Mouse (Mus musculus): ENCODE data around the gene Mrps27.

The Mrps27 gene

DNA sequence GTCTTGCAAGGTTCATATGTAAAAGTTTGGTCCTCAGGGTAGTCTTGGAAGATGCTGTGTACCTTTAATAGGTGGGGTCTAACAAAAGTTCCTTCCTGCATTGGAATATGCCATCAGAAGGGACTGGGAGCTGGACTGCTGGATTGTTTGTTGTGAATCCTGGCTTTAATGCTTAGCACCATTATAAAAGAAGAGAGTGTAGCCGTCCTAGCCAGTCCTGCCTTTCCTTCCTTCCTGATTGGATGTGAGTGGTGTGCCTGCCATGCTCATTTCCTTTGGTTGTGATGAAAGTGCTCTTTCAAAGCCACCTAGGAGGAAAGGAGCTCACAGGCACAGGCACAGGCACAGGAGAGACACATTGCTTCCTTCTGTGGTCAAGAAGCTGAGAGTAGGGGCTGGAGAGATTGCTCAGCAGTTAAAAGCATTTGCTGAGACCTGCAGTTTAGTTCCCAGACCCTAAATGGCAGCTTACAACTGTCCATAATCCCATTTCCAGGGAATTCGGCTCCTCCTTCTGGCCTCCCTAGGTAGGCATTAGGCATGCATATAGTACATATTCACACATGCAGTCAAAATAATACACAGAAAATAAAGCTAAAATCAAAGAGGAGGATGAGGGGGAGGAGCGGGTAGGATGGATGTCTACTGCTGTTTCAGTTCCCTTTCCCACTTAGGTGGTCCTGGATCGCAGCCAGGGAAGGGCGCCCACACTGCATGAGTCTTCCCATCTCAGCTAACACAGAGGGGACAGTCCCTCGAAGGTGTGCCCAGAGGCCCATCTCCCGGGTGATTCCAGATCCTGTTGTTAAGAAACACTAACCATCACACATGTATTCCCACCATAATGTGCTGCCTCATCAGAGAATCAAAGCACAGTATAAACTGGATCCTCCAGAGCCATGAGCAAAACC is 43.6 kb downstream of the Mrps27 start:
- no peak for DNase-seq (ENCODE audit: low spot score in 2 of 2)

DNA sequence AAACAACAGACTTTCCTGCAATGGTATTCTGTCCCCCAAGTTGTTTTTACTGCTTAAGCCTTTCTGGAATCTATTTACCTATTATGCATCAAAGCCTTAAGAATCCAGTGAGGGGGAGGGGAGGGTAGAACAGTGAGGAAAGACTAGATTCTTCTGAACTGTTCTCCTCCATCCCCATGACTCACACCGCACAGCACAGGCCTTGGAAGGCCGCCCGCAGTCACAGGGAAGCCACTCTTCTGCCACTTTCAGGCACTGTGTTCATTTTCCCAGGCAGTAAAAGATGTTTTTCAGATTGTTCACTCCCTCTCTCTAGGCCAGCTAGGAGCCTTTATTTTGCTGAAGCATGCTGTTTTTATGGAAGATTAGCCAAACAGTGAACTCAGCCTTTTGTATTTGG is 46.8 kb downstream of the Mrps27 start:
- DNase-seq (ENCODE audit: low spot score in 2 of 2), result no peak

DNA sequence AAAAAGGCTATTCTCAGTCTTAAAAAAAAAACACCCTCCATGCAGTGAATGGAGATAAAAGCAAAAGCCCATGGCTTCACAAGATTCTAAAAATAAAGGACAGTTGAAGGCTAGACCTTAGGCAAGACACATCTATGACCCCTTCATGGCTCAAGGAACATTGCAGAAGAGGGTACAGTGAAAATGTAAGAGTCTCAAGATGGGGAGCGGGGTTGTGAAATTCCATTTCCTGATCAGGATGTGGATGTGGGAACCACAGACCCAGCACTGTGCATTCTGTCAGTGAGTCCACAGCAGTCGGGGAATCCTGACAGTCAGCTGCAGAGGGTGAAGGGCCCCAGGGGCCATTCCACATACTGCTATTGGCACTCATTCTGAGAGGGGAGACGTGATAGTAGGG is 48.5 kb downstream of the Mrps27 start:
- DNase-seq (ENCODE audit: low spot score in 2 of 2), result no peak

DNA sequence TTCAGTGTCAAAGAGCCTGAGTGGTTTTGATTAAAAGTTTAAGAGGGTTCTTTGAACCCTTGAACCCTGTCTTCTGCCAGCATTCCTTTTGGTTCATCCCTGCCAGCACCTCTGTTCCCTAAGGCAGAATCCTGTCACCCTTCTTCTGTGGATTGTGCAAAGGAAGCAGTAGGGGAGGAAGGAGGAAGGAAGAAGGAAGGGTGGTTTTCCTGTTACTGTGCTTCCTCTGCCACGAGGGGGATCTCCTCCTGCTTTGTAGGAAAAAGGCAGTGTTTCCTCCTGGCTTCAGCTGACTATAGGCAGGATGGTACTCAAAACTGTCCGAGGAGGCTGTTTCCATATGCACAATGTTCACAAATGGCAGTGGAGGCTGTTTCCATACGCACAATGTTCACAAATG is 50.1 kb downstream of the Mrps27 start:
- DNase-seq (ENCODE audit: low spot score in 2 of 2), result no peak

DNA sequence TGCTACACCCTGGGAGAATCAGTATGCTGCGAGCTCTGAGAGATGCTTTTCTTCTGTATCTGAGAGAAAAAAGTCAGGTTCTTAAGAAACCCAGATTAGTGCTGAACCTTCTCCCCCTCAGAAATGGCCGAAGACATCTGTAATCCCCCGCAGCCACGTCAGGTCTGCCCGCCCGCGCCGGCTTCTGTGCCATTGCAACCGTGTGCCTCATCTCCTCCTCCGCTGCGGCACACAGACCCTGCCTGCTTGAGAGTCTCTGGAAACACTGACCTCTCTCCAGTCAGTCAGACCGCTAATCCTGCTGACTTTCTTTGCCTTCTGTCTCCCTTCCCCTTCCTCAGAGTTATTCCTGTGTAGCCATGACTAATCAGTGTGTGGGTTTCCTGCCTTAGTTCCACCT is 50.9 kb downstream of the Mrps27 start:
- DNase-seq (ENCODE audit: low spot score in 2 of 2), result no peak

DNA sequence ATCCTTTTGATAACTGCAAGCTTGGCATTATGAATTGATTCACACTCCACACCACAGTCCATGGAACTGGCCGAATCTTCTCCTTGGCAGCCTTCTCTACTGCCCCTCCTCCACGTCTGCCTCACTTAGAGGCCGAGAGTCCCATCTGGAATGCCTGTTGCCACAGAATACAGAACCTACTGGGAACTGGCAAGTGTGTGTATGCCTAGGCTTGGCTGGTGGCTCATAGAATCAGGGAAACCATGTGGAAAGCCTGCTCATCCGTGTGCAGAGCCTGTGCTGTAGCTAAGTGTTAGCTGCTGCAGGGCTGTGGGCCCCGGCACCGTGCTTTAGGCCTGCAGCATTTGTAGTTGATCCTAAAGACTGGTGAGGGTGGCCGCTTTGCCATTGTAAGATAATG is 52.6 kb downstream of the Mrps27 start:
- no peak for DNase-seq (ENCODE audit: low spot score in 2 of 2)

DNA sequence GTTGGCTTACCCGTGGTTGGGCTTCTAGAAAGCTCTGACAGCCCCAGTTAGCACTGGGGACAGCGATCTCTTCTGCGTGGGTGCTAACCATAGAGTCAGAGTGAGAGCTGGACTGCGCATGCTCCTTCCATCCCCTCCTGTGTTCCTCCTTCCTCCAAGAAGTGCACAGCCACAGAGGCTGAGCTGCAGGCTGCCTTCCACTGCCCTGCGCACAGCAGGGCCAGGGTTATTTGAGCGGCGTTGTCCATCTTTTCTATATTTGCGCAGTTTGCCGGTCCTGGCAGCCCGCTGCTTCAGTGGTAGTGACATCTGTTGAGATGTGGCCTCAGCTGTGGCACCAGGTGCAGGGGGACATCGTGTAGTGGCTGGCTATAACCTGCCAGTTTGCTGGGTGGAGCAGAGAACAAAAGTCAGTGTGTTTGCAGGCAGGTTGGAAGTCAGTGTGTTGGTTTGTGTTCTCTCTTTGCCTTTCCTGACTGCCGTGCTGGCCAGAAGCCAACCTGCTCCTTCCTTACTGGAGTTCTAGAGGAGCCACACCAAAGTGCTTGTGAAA is 53.6 kb downstream of the Mrps27 start:
- no peak for DNase-seq (ENCODE audit: low spot score in 2 of 2)

DNA sequence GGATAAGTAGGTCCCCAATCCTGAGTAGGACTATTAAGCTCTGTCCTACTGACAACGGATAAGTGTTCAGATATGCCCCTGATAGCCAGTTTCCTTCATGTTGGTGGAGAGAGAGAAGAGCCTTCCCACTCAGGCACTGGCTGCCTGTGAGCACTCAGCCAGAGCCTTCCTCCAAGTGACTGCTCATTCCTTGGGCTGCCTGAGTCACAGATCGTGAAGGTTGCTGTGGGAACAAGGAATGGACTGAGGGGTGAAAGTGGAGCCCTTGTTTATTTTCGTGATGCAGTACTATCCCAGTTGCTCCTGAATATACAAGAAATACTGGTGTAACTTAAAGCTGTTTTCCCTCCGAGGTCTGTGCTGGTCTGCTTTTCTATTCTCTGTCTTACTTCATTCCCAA is 54.8 kb downstream of the Mrps27 start:
- DNase-seq (ENCODE audit: low spot score in 2 of 2), result no peak

DNA sequence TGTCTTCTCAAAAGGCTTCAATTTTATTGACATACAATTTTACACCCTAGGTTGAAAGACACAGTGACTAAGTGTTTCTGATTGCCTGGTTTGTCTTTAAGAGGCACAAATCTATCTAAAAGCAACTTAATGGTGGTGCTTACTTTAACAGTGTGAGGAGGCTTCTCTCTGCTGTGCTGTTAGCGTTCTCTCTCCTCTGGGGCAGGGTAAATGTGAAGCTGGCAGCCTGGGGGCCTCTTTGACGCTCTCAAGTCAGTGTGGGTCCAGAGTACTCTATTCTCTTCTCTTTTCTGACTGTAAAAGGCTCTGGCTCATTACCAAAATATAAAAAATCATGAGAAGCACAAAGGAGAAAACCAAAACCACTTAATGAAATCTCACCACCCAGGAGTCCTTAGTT is 64.6 kb downstream of the Mrps27 start:
- DNase-seq (ENCODE audit: low spot score in 2 of 2), result no peak

DNA sequence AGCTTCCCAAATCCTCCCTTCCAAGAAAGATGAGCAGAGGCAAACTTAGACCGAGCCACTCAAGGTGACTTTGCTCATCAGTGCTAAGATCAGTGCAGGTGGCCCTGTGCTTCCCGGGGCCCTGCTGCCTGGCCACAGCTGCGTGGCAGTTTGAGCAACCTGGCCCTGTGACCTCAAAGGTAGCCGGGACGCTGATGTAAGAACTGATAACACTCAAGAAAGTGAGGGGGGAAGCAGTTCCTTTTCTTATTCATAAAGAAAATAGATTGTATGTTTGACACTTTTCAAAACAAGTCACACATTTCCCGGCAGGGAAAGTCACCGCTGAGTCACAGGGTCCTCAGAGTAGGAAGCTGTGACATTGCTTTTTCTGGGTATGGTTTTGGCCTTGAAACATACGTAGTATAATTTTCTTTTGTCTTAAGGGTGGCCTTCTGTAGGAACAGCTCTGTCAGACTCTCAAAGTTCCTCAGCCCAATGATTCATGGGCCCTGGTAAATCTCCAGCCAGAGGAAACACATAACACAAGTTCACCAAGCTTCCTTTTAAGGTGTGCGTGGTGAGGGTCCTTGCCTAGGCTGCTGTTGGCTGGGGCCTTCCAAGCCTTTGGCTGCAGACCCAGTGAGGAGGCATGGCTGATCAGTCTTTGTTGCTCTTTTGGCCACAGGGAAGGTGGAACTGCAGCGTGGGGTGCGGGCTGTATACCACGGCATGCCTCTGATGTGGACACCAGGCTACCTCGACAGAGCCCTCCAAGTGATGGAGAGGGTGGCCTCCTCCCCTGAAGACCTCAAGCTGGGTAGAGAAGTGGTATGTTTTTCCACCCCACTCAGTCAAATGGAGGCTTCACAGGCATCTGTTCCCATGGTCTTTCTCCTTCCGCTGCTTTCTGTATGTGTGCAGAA is 66.3 kb downstream of the Mrps27 start:
- DNase-seq (ENCODE audit: low spot score in 2 of 2), result no peak

DNA sequence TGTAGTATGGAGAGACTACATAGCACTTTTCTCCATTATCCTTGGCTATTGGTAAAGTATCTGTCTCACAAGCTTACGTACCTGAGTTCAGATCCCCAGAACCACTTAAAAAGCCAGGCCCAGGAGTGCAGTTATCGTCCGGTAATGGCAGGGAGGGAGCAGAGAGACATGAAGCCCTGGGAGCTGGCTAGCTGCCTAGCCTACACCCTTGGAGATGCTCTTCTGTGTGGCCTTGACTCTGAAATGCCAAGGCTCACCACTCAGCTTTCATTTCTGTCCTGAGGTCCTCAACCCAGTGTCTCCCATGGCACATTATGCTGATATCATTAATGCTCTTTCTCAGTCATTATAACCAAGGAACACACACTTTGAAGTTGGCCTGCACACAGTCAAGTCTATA is 67.2 kb downstream of the Mrps27 start:
- no peak for DNase-seq (ENCODE audit: low spot score in 2 of 2)

DNA sequence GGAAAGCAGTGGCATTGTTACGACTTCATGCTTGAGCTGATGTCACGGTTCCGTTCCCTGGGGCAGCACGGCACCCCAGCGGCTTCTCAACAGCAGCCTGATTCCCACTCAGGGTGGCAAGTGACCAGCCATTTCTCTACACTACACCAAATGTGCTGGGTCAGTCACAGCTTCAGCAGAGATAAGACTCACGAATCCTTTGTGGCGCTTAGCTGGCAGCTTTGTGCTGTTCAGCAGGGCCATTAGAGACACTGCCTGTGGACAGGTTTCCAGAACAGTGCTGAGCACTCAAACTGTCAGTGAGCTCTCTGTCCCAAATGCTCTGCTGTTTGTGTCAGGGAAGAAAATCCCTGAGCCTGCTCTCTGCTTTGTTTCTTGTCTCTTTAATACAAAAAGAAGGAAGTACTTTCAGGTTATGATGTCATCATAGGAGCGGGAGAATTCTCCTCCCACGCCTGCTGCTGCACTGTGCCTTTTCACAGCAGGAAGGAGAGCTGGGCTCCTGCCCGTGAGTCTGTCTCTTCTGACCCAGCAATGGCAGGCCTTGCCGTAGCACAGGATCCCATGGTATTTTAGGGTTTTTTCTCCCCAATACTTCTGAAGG is 68.0 kb downstream of the Mrps27 start:
- DNase-seq (ENCODE audit: low spot score in 2 of 2), result no peak

DNA sequence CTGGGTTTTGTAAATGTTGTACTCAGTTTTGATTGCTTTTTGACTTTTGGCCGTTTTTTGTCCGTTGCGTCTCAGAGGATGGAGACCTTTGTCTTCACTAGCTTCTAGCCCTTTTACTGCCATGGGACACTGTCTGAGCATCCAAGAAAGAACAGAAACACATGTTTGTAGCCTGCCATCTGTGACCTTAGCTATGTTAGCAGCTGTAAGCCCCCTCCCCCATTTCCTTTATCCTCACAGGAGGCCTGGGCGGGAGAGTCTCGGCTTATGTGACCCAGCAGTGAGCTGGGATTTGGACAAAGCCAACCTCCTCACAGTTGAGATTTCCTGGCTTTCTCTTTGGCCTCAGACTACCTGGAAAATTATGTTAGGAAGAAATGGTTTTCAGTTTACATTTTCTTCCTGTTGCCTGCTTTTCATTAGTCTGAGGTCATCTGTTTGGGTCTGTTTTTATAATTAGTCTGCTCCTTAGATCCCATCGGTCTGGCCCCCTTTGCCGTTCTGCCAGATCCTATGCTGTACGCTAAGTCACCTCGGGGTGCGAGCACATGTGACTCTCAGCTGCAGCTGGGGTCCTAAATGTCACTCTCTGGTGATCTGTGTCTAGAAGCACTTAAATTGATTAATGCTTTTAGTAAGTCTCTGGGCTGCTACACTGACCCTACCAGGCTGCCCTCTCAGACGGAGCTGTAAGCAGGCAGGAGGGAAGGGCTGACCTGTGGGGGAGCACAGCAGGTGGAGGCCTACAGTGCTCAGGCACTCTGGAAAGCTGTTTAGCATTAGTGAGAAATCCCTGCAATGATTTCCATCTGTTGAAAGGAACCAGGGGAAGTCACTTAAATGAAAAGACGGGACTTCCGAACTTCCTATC is 69.1 kb downstream of the Mrps27 start:
- no peak for DNase-seq (ENCODE audit: low spot score in 2 of 2)

DNA sequence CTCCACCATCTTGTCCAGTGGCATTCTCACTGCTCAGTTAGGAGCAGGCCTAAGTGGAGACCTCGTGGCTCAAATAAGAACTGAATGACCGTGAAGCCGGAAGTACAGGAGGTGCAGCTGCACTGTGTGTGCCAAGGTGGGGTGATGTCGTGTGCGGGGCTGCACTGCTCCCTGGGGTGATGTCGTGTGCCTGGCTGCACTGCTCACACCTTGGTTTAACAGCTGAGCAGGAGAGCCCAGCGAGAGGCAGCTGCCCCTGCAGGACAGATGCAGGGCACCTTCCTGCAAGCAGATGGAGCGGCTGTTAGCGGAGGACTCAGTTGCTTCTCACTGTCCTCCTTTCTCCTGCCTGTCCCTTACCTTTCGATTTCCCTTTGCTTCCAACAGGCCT is 69.8 kb downstream of the Mrps27 start:
- DNase-seq (ENCODE audit: low spot score in 2 of 2), result no peak

DNA sequence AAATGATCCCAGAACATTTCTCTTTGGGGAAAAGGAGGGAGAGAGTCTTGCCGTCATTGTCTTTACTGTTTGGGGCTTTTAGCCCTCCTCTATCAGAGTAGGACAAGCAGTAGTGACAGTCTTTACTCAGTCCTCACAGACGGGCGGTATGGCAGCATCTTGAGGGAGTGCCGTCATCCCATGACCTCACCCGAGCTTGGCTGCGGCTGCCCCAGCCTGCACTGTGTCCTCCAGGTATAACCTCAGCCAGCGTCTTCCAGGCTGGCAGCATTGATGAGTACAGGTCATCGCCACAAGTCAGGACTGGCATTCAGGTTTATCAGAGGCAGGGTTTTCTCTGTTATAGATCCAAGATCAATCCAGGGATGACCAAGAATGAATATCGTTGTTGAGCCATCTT is 72.0 kb downstream of the Mrps27 start:
- no peak for DNase-seq (ENCODE audit: low spot score in 2 of 2)

DNA sequence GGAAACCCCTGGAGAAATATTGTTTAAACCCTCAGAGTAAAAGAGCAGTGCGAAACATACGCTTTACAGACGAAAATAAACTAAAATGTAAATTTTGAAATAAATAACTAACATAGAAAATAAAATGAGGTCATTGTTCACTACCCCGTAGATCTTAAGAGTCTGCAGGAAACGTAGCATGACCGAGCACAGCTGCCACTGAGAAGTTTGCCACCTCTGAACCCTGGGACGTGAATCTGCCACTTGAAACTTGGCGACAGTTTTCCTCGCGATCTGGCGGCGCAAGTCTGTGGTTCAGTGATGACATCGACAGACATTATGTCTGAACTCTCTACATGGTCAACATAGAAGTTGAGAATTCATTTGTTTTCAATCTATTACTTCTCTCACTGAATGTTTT is 79.0 kb downstream of the Mrps27 start:
- DNase-seq (ENCODE audit: low spot score in 2 of 2), result no peak

DNA sequence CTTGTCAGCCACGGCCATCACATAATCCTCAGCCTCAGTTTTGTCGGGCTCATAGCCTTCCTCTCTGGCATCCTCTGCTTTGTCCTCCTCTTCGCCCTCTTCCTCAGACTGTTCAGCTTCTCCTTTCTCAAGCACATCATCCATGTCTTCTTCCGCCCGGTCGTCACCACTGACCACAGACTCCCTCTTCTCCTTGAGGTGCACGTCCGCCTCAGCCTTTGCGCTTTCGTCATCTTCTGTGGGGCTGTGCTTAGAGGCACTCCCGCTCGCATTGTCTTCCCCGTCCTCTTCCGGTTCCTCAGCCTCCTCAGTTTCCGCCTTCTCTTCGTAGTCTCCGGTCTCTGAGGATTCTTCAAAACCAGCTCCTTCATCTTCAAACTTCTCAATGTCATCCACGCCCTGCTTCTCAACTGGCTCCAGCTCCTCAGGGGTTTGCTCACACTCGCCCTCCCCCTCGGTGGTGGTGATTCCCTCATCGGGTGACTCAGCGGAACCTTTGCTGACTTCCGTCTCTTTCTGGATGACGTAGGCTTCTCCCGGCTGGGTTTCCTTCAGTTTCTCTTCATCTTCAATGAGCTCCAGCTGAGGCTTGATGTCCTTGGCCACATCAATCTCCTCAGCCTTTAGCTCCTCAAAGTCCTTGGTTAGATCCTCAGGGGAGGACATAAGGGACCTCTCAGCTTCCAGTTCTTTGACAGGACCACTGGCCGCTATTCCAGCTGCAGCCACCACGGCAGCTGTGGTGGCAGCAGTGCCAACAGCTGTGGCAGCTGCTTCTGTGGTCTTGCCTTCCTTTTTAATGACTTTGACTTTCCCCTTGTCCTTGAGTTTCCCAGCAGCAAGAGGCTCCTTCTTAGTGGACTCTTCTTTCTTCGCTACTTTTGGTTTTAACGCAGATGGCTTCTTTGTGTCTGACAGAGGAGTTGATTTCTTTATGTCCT is 88.8 kb downstream of the Mrps27 start:
- no peak for DNase-seq (ENCODE audit: low spot score in 2 of 2)

DNA sequence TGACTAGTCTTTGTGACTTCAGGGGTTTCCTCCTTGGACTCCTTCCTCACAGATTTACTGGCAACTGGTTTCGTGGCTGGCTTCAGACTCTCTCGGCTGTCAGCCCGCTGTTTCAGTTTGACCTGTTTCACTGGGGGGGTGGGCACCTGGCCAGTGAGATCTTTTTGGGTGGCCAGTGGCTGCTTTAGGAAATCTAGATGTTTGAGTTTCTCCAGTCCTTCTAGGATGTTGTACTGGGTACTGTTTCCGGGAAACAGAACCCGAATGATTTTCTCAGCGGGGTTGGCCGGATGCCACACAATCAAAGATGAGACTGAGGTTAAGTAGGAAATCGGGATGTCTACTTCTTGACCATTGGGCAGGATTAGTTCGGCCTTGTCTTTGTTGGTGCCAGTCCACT is 89.9 kb downstream of the Mrps27 start:
- DNase-seq (ENCODE audit: low spot score in 2 of 2), result no peak

DNA sequence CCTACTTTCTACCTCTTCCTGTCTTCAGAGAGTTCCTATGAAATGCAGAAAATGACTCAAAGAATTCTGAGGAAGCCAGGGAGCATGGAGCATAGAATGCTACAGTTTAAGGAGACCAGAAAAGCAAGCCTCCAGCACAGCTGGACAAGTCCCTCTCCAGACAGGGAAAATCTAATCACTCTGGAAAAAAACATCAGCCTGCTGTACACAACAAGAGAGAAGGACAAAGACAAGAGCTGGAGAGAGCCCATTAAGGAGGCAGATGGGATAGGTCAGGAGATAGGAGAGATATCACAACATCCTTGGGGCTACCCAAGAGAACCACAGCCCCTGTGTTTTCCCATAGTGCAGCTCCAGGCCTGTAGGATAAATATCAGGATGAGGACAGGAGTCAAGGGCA is 92.5 kb downstream of the Mrps27 start:
- no peak for DNase-seq (ENCODE audit: low spot score in 2 of 2)

DNA sequence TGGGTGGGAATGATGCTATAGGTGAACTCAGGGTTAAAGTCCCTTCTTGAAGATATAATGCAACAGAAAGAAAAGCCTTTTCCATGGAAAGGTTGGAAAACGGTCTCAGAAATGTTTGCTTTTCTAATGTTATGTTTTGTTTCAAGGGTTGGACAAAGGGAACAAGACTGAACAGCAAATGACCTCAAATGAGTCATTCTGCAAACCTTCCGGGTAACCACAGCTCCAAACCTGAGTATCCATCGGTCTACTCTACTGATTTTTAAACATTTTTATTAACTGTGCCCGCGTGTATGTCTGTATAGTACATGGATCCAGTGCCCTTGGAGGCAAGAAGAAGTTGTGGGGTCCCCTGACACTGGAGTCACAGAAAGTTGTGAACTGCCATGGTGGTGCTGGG is 94.8 kb downstream of the Mrps27 start:
- DNase-seq (ENCODE audit: low spot score in 2 of 2), result no peak

Measured in spleen, postnatal 10 days (tissue).